Mouse (Mus musculus): Measurements from ENCODE around the gene Atg4a. TPM values are rescaled to one million over a fixed set of nuclear protein-coding genes. Genes with fewer than 3 reads are reported as not detected.
A peak's percentile ranks its signal among the peaks of the same experiment; 100 is the strongest.

The Atg4a gene
- total and polyA plus RNA-seq, 3 experiments, result 15.7 to 55.7 (median 22.5) TPM

DNA sequence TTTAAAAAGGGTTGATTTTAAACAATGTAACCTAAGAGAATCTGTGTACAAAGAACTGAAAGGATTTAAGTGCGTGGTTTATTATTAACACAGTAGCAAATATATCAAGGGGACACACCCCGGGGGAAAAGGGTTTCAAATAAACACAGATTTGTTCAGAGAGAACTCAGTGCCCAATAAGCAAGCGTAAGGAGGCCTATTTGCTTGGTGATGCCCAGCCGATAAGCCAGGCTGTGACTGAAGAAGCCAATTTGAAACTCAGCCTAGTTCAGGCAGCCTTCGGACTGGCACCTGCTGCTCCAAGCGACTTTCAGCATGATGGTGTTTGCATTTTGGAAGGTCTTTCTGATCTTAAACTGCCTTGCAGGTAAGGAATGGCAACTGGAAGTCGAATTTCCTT lies 49.3 kb upstream of the Atg4a start, which contains the start of gene Vsig1:
Vsig1 (plus strand) TSS at position 249 of the 400 bp plus-strand sequence.
- no peaks in the 10 kb centered on the region for H3K9me3 ChIP-seq (replicated peaks; ENCODE audit: low read length)
- H3K36me3 ChIP-seq (replicated peaks in 1 of 2; ENCODE audit: control insufficient read depth in 1 of 2, insufficient read depth in 1 of 2, low read length in 1 of 2), result no peaks in the 10 kb centered on the region
- H3K4me1 ChIP-seq (ENCODE audit: control insufficient read depth in 1 of 2, insufficient read depth in 2 of 2), result no peaks in the 10 kb centered on the region
- H3K4me3 ChIP-seq (replicated peaks in 1 of 3; ENCODE audit: low read depth in 2 of 3, low read length in 2 of 3, poor library complexity in 1 of 3), result no peak within 1 kb of the TSS
- dilution Hi-C loops (cut with MboI; ENCODE audit: extremely low pct_ligation_motif_present, extremely low pct_unique_long_range_greater_than_20kb, low sequenced_read_pairs) (no loop called here), in situ Hi-C loops (cut with MboI; ENCODE audit: low pct_ligation_motif_present, low pct_unique_long_range_greater_than_20kb, low sequenced_read_pairs) (no loop called here)
- DNase-seq (ENCODE audit: extremely low read depth), result no peak
- no peaks in the 10 kb centered on the region for H3K27me3 ChIP-seq (replicated peaks)
- H3K4me2 ChIP-seq (ENCODE audit: insufficient read depth, low read depth, poor library complexity, severe bottlenecking), result 0 out of 2 replicates have a peak within 1 kb of the TSS, but pooled peaks have one; percentile 2
- TF ChIP-seq MEF2A (IDR thresholded peaks at IDR 0.05; ENCODE audit: borderline replicate concordance, low read depth, low read length), result no peak
- TF ChIP-seq ZMIZ1 (IDR thresholded peaks at IDR 0.05; ENCODE audit: low read depth, low read length), result no peak
- no peak for TF ChIP-seq NELFE (IDR thresholded peaks at IDR 0.05; ENCODE audit: low read depth, low read length)
- no peak for TF ChIP-seq MAZ (IDR thresholded peaks at IDR 0.05; ENCODE audit: low read depth, low read length)
- TF ChIP-seq BHLHE40 (IDR thresholded peaks at IDR 0.05; ENCODE audit: low read depth, low read length), result no peak
- TF ChIP-seq MXI1 (IDR thresholded peaks at IDR 0.05; ENCODE audit: low read depth, low read length), result no peak
- no peak for TF ChIP-seq POLR2A (IDR thresholded peaks at IDR 0.05; ENCODE audit: low read depth, low read length)
- TF ChIP-seq HCFC1 (IDR thresholded peaks at IDR 0.05; ENCODE audit: low read depth, low read length), result no peak
- no peak for TF ChIP-seq RAD21 (IDR thresholded peaks at IDR 0.05; ENCODE audit: low read depth, low read length)
- TF ChIP-seq USF2 (conservative IDR thresholded peaks at IDR 0.05; ENCODE audit: low read depth, low read length), result no peak
- TF ChIP-seq CTCF (conservative IDR thresholded peaks at IDR 0.05 in 1 of 2, IDR thresholded peaks at IDR 0.05 in 1 of 2; ENCODE audit: low read depth in 2 of 2, low read length in 2 of 2), result no peak
- no peak for TF ChIP-seq UBTF (IDR thresholded peaks at IDR 0.05; ENCODE audit: low read depth, low read length)
- no peak for TF ChIP-seq MYC (IDR thresholded peaks at IDR 0.05; ENCODE audit: low read depth, low read length)
- no peak for TF ChIP-seq GABPA (IDR thresholded peaks at IDR 0.05; ENCODE audit: insufficient replicate concordance, low read depth, low read length)
- no peak for TF ChIP-seq TCF12 (IDR thresholded peaks at IDR 0.05; ENCODE audit: low read depth, low read length)
- TF ChIP-seq POLR2AphosphoS2 (IDR thresholded peaks at IDR 0.05; ENCODE audit: low read depth, low read length), result no peak
- TF ChIP-seq CHD1 (IDR thresholded peaks at IDR 0.05; ENCODE audit: low read depth, low read length), result no peak
- no peak for TF ChIP-seq RCOR1 (conservative IDR thresholded peaks at IDR 0.05; ENCODE audit: low read depth, low read length)
- TF ChIP-seq ZC3H11A (IDR thresholded peaks at IDR 0.05; ENCODE audit: low read depth, low read length), result no peak
- TF ChIP-seq ZKSCAN1 (IDR thresholded peaks at IDR 0.05; ENCODE audit: borderline replicate concordance, low read depth, low read length), result no peak
- no peak within 1 kb of the TSS for H3K27ac ChIP-seq (ENCODE audit: insufficient read depth, low read depth)
- H3K9ac ChIP-seq (ENCODE audit: insufficient read depth, low read depth), result peak within 1 kb of the TSS; percentile 40; the same call in 1 of the 2 replicates
- H3K79me2 ChIP-seq (replicated peaks; ENCODE audit: control insufficient read depth, extremely low read depth, insufficient read depth, poor library complexity, severe bottlenecking), result no peaks in the 10 kb centered on the region

DNA sequence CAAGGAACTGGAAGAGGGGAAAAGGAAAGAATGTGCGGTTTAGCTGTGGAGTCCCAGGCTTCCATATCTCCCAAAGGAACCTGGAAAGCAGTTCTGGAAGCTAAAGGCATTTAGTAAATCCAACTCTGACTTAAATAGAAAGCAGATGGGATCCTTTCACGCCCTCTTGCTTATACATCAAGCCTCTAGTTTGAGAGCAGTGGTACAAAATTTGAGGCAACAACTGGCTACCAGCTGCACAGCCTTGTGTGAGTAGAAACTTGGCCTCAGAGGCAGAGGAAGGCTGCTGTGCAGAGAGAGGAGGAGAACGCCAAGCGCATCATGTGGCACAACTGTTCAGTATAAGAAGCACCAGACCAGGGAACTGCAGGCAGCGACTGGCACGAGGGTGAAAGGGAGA lies 35.4 kb upstream of the Atg4a start:
- Histone ChIP-seq H3K79me2 (replicated peaks; ENCODE audit: control insufficient read depth, extremely low read depth, insufficient read depth, poor library complexity, severe bottlenecking) (no peaks in the 10 kb centered on the region), H3K27ac (ENCODE audit: insufficient read depth, low read depth) (no peak overlapping the region), H3K4me2 (ENCODE audit: insufficient read depth, low read depth, poor library complexity, severe bottlenecking) (no peak overlapping the region), H3K27me3 (replicated peaks) (no peaks in the 10 kb centered on the region), H3K9me3 (replicated peaks; ENCODE audit: low read length) (no peaks in the 10 kb centered on the region), H3K4me3 (replicated peaks in 1 of 3; ENCODE audit: low read depth in 2 of 3, low read length in 2 of 3, poor library complexity in 1 of 3) (no peak overlapping the region), H3K9ac (ENCODE audit: insufficient read depth, low read depth) (no peak overlapping the region), H3K36me3 (replicated peaks in 1 of 2; ENCODE audit: control insufficient read depth in 1 of 2, insufficient read depth in 1 of 2, low read length in 1 of 2) (no peaks in the 10 kb centered on the region), H3K4me1 (ENCODE audit: control insufficient read depth in 1 of 2, insufficient read depth in 2 of 2) (no peaks in the 10 kb centered on the region)
- no peak for DNase-seq (ENCODE audit: extremely low read depth)
- TF ChIP-seq ZC3H11A (IDR thresholded peaks at IDR 0.05; ENCODE audit: low read depth, low read length) (no peak), MAFK (IDR thresholded peaks at IDR 0.05; ENCODE audit: insufficient replicate concordance, low read length) (no peak), POLR2AphosphoS2 (IDR thresholded peaks at IDR 0.05; ENCODE audit: low read depth, low read length) (no peak), BHLHE40 (IDR thresholded peaks at IDR 0.05; ENCODE audit: low read depth, low read length) (no peak), ELF1 (IDR thresholded peaks at IDR 0.05; ENCODE audit: low read depth, low read length) (no peak), MXI1 (IDR thresholded peaks at IDR 0.05; ENCODE audit: low read depth, low read length) (no peak), MAZ (IDR thresholded peaks at IDR 0.05; ENCODE audit: low read depth, low read length) (no peak)
- in situ Hi-C loops (cut with MboI; ENCODE audit: low pct_ligation_motif_present, low pct_unique_long_range_greater_than_20kb, low sequenced_read_pairs) (loop anchor here (10.0 kb wide), 2 partner anchors 317 to 427 kb away; partner anchors contain the start of gene Tsc22d3), dilution Hi-C loops (cut with MboI; ENCODE audit: extremely low pct_ligation_motif_present, extremely low pct_unique_long_range_greater_than_20kb, low sequenced_read_pairs) (no loop called here)

Data from CH12.LX (cell line).